Mouse (Mus musculus) lung, adult 18-20 months (tissue): ENCODE data around the gene Psma2.

Source experiments
- DNase-seq, 2 experiments: peaks; one replicate each; pipeline ENCODE4 v3.0.0; 2022; ENCODE audit warnings: mixed read lengths in 2 of 2

The Psma2 gene

GRCm38 (mm10) chr13:14612926-14613529, at the start of gene Psma2, which contains the start of gene Mrpl32:
Psma2 (plus strand) TSS chr13:14613240.
Mrpl32 (minus strand) TSS chr13:14613165.
- DNase-seq: peak; percentile 97 to 98

- DNase-seq: no peak
These were observed 38.9 kb upstream of the Psma2 start for GRCm38 (mm10) chr13:14574128-14574527.

- DNase-seq: no peak
These were observed 32.6 kb upstream of the Psma2 start for GRCm38 (mm10) chr13:14580392-14580791.

GRCm38 (mm10) chr13:14602744-14603143, 10.3 kb upstream of the Psma2 start:
- DNase-seq: no peak

- DNase-seq: peak; percentile 7 to 33
These were observed 5.4 kb upstream of the Psma2 start for GRCm38 (mm10) chr13:14607616-14608015.

- no peak for DNase-seq
These were observed 577 bp upstream of the Psma2 start for GRCm38 (mm10) chr13:14612463-14612862.

- DNase-seq: no peak
These were observed 513 bp downstream of the Psma2 start for GRCm38 (mm10) chr13:14613553-14613952.

GRCm38 (mm10) chr13:14618724-14619123, 5.7 kb downstream of the Psma2 start:
- peak; percentile 29 to 65 for DNase-seq

- peak; percentile 97 to 98 for DNase-seq
These were observed 16.9 kb downstream of the Psma2 start, which contains the start of gene AW209491 for GRCm38 (mm10) chr13:14629726-14630641. AW209491 (plus strand) TSS chr13:14630154.

- no peak for DNase-seq
These were observed 27.0 kb downstream of the Psma2 start for GRCm38 (mm10) chr13:14639998-14640397.

- no peak for DNase-seq
These were observed 36.3 kb downstream of the Psma2 start for GRCm38 (mm10) chr13:14649301-14649700.

GRCm38 (mm10) chr13:14667107-14667506, 54.1 kb downstream of the Psma2 start:
- no peak for DNase-seq

GRCm38 (mm10) chr13:14670342-14670741, 57.3 kb downstream of the Psma2 start:
- no peak for DNase-seq

GRCm38 (mm10) chr13:14688955-14689354, 75.9 kb downstream of the Psma2 start:
- no peak for DNase-seq

GRCm38 (mm10) chr13:14716801-14717200, 103.8 kb downstream of the Psma2 start:
- DNase-seq: no peak

GRCm38 (mm10) chr13:14717755-14718154, 104.7 kb downstream of the Psma2 start:
- no peak for DNase-seq
